ENCODE assay signal across 9 mouse cellular contexts in genomic region chr6:127932697-127933096, GRCm38 (mm10). TPM values are rescaled to one million over a fixed set of nuclear protein-coding genes. Genes with fewer than 3 reads are reported as not detected.
DNase-seq lines count a peak whose midpoint lies in the region; ATAC-seq and TF ChIP-seq lines count a peak whose summit lies in the region.
"Had no signal": no experiment of that assay in that cellular context is flagged by ENCODE, and none has a peak within 500 bp of the region (broad histone marks: within the 10 kb centered on the region; RNA-seq: fewer than 3 reads in every experiment).

No protein-coding gene starts in this region.

- H3K27me3 ChIP-seq in hindbrain, postnatal 0 days (ENCODE audit: insufficient read depth, low read length): no peaks in the 10 kb centered on the region
- no peaks in the 10 kb centered on the region for H3K27me3 ChIP-seq in lung, postnatal 0 days (replicated peaks; ENCODE audit: insufficient read depth, low read length)
- H3K27me3 ChIP-seq: liver, embryonic 13.5 days had no signal

- DNase-seq in embryo, embryonic 10 days (ENCODE audit: low spot score): peak; percentile 62
- peak; percentile 27 for DNase-seq in embryo, embryonic 9.5 days (ENCODE audit: extremely low spot score)
- peak; percentile 12 for DNase-seq in hindbrain, postnatal 0 days (ENCODE audit: low spot score)
- DNase-seq in lung, postnatal 0 days (ENCODE audit: low spot score): peak; percentile 69
- no peak for DNase-seq in natural killer cell, adult 2 months (ENCODE audit: low spot score in 2 of 2)
- no peak for DNase-seq in adrenal gland, postnatal 25 days
- no peak for DNase-seq in layer of hippocampus, adult 9-11 months
- DNase-seq: cerebellum, adult 9-11 months; liver, embryonic 13.5 days had no signal

- H3K4me3 ChIP-seq in hindbrain, postnatal 0 days (ENCODE audit: low read length): no peak overlapping the region
- no peak overlapping the region for H3K4me3 ChIP-seq in lung, postnatal 0 days (ENCODE audit: low read depth, low read length)
- H3K4me3 ChIP-seq: liver, embryonic 13.5 days had no signal

- whole genome bisulfite sequencing in hindbrain, postnatal 0 days: 53% methylated on average over 5 of the region's 5 CpGs
- 25% methylated on average over 5 of the region's 5 CpGs for WGBS in lung, postnatal 0 days

- ATAC-seq in hindbrain, postnatal 0 days: no peak
- peak; percentile 69 for ATAC-seq in lung, postnatal 0 days

- H3K4me1 ChIP-seq in hindbrain, postnatal 0 days (ENCODE audit: insufficient read depth, low read length): peaks cover 6% of the 10 kb centered on the region; the same call in 1 of the 2 replicates
- no peaks in the 10 kb centered on the region for H3K4me1 ChIP-seq in lung, postnatal 0 days (ENCODE audit: insufficient read depth, low read depth, low read length)
- H3K4me1 ChIP-seq: liver, embryonic 13.5 days had no signal

- H3K9me3 ChIP-seq in hindbrain, postnatal 0 days (ENCODE audit: low read length): no peaks in the 10 kb centered on the region
- H3K9me3 ChIP-seq in lung, postnatal 0 days (ENCODE audit: low read length): no peaks in the 10 kb centered on the region
- H3K9me3 ChIP-seq: liver, embryonic 13.5 days had no signal

- H3K36me3 ChIP-seq in hindbrain, postnatal 0 days (ENCODE audit: insufficient read depth, low read length): no peaks in the 10 kb centered on the region
- H3K36me3 ChIP-seq in lung, postnatal 0 days (ENCODE audit: insufficient read depth, low read length): no peaks in the 10 kb centered on the region
- H3K36me3 ChIP-seq: liver, embryonic 13.5 days had no signal

- no peak overlapping the region for H3K27ac ChIP-seq in hindbrain, postnatal 0 days
- no peak overlapping the region for H3K27ac ChIP-seq in lung, postnatal 0 days (ENCODE audit: low read length)
- H3K27ac ChIP-seq: liver, embryonic 13.5 days had no signal

- no peak overlapping the region; the same call in 1 of the 2 replicates for H3K9ac ChIP-seq in hindbrain, postnatal 0 days (replicated peaks; ENCODE audit: low read length)
- H3K9ac ChIP-seq in lung, postnatal 0 days (replicated peaks; ENCODE audit: low read depth): no peak overlapping the region
- H3K9ac ChIP-seq: liver, embryonic 13.5 days had no signal

- TF ChIP-seq CTCF in hindbrain, postnatal 0 days (IDR thresholded peaks at IDR 0.05; ENCODE audit: low read depth): no peak
- no peak; the same call in 1 of the 2 replicates for TF ChIP-seq CTCF in lung, postnatal 0 days (IDR thresholded peaks at IDR 0.05)

- TF ChIP-seq EP300 in lung, postnatal 0 days (IDR thresholded peaks at IDR 0.05): no peak

- no peak overlapping the region for H3K4me2 ChIP-seq in hindbrain, postnatal 0 days (ENCODE audit: low read depth, low read length)
- no peak overlapping the region for H3K4me2 ChIP-seq in lung, postnatal 0 days (replicated peaks; ENCODE audit: low read depth, low read length)
- H3K4me2 ChIP-seq: liver, embryonic 13.5 days had no signal

RNA-seq across cellular contexts. Expression of gene Tspan11, which starts 45.3 kb away (rescaled TPM):
- 3.5 and 5.6 TPM in 2 replicates for total RNA-seq in hindbrain, postnatal 0 days (2014; rRNA removed)
- polyA plus RNA-seq in hindbrain, postnatal 0 days (2015; fragmentation: Nextera tagmentation; extraction: Ambion mirVana): 3.6 and 4.4 TPM in 2 replicates
- 45.0 and 64.3 TPM in 2 replicates for polyA plus RNA-seq in lung, postnatal 0 days (2015; fragmentation: Nextera tagmentation; extraction: Ambion mirVana)
- 3.4 and 4.2 TPM in 2 replicates for total RNA-seq in adrenal gland, postnatal 25 days (2021)

Comparison
In these comparisons a context has a peak if more than half of its experiments do, and no peak if none do; other contexts are left out.
1. DNase-seq: peak in embryo, embryonic 10 days (single experiment), embryo, embryonic 9.5 days (single experiment), hindbrain, postnatal 0 days (single experiment) and lung, postnatal 0 days (single experiment); none in natural killer cell, adult 2 months (0 of 2), adrenal gland, postnatal 25 days (single experiment) and layer of hippocampus, adult 9-11 months (single experiment).